Mouse (Mus musculus) MEL (cell line): ENCODE measurements around the gene Nfatc3. TPM values are rescaled to one million over a fixed set of nuclear protein-coding genes. Genes with fewer than 3 reads are reported as not detected.

Experiments used
- DNase-seq: peaks from one replicate; pipeline ENCODE4 v3.0.0; 2011; ENCODE audit warnings: low read depth, low spot score
- H3K27ac ChIP-seq: 2 replicates; pipeline ENCODE4 v1.5.1; 2012; ENCODE audit warnings: low read depth, mild to moderate bottlenecking, control low read depth, low read length, moderate library complexity; ENCODE audit not compliant: control insufficient read depth
- H3K27me3 ChIP-seq, 2 experiments: fragments of 150-350 bp in 1 of 2; sonication (generic) in 1 of 2; 2 replicates each; pipeline ENCODE4 v1.6.1; 2012; ENCODE audit warnings: low read length in 2 of 2, mild to moderate bottlenecking in 2 of 2, improper control_type of control experiment in 1 of 2, moderate library complexity in 1 of 2; ENCODE audit not compliant: insufficient read depth in 2 of 2, control insufficient read depth in 1 of 2
- H3K36me3 ChIP-seq, 2 experiments: 2 replicates each; pipeline ENCODE4 v1.6.1; 2012 to 2014; ENCODE audit warnings: low read length in 2 of 2, improper control_type of control experiment in 1 of 2, inconsistent platforms in 1 of 2, mild to moderate bottlenecking in 1 of 2; ENCODE audit not compliant: insufficient read depth in 2 of 2, control insufficient read depth in 1 of 2
- H3K4me1 ChIP-seq, 2 experiments: fragments of 150-350 bp in 1 of 2; sonication (generic) in 1 of 2; 2 replicates each; pipeline ENCODE4 v1.6.1; 2012; ENCODE audit warnings: low read length in 2 of 2, improper control_type of control experiment in 1 of 2, mild to moderate bottlenecking in 1 of 2; ENCODE audit not compliant: insufficient read depth in 2 of 2, control insufficient read depth in 1 of 2
- H3K4me3 ChIP-seq, 2 experiments: fragments of 150-350 bp in 1 of 2; sonication (generic) in 1 of 2; 2 replicates each; pipeline ENCODE4 v1.5.1; 2012; ENCODE audit warnings: low read depth in 2 of 2, low read length in 2 of 2, mild to moderate bottlenecking in 2 of 2, moderate library complexity in 2 of 2, control low read depth in 1 of 2, improper control_type of control experiment in 1 of 2; ENCODE audit not compliant: control insufficient read depth in 1 of 2, insufficient read depth in 1 of 2
- H3K79me2 ChIP-seq: 2 replicates; pipeline ENCODE4 v1.6.1; 2012; ENCODE audit warnings: mild to moderate bottlenecking, low read length, moderate library complexity; ENCODE audit not compliant: control insufficient read depth, poor library complexity, insufficient read depth
- H3K9ac ChIP-seq: 2 replicates; pipeline ENCODE4 v1.6.1; 2012; ENCODE audit warnings: low read depth, mild to moderate bottlenecking, control low read depth, low read length, moderate library complexity; ENCODE audit not compliant: control insufficient read depth, poor library complexity, severe bottlenecking
- H3K9me3 ChIP-seq: fragments of 150-350 bp; sonication (generic); replicated peaks from 2 replicates; pipeline ENCODE4 v1.6.1; 2012; ENCODE audit warnings: mild to moderate bottlenecking, low read length, improper control_type of control experiment, moderate library complexity; ENCODE audit not compliant: insufficient read depth
- CHD1 ChIP-seq: IDR thresholded peaks from 2 replicates; pipeline ENCODE4 v1.6.1; 2012; ENCODE audit warnings: low read depth, mild to moderate bottlenecking, inconsistent platforms, low read length, improper control_type of control experiment
- CHD2 ChIP-seq: IDR thresholded peaks from 2 replicates; pipeline ENCODE4 v1.6.1; 2011; ENCODE audit warnings: low read length, improper control_type of control experiment
- CTCF ChIP-seq, 3 experiments: IDR thresholded peaks in 2 of 3; conservative IDR thresholded peaks in 1 of 3; 2 replicates each; pipeline ENCODE4 v1.5.1; 2011 to 2012; ENCODE audit warnings: low read length in 3 of 3, low read depth in 2 of 3, mild to moderate bottlenecking in 2 of 3, improper control_type of control experiment in 1 of 3, inconsistent platforms in 1 of 3, mixed read lengths in 1 of 3, moderate library complexity in 1 of 3; ENCODE audit not compliant: control insufficient read depth in 1 of 3, insufficient read depth in 1 of 3, poor library complexity in 1 of 3, severe bottlenecking in 1 of 3
- ELF1 ChIP-seq: IDR thresholded peaks from 2 replicates; pipeline ENCODE4 v1.6.1; 2014; ENCODE audit warnings: low read depth, mild to moderate bottlenecking, inconsistent platforms, low read length, improper control_type of control experiment, moderate library complexity
- EP300 ChIP-seq, 2 experiments: IDR thresholded peaks; 2 replicates each; pipeline ENCODE4 v1.6.1; 2011; ENCODE audit warnings: improper control_type of control experiment in 2 of 2, low read length in 2 of 2, low read depth in 1 of 2, mild to moderate bottlenecking in 1 of 2
- ETS1 ChIP-seq: IDR thresholded peaks from 2 replicates; pipeline ENCODE4 v1.6.1; 2012; ENCODE audit warnings: low read depth, mild to moderate bottlenecking, inconsistent platforms, low read length, improper control_type of control experiment, moderate library complexity
- GATA1 ChIP-seq: IDR thresholded peaks from 2 replicates; pipeline ENCODE4 v1.6.1; 2011; ENCODE audit warnings: low read depth, low read length, improper control_type of control experiment
- MAFK ChIP-seq: IDR thresholded peaks from 2 replicates; pipeline ENCODE4 v1.6.1; 2011; ENCODE audit warnings: low read depth, mild to moderate bottlenecking, low read length, improper control_type of control experiment, borderline replicate concordance
- MAX ChIP-seq: IDR thresholded peaks from 2 replicates; pipeline ENCODE4 v1.6.1; 2011; ENCODE audit warnings: low read length, improper control_type of control experiment
- MAZ ChIP-seq: IDR thresholded peaks from 2 replicates; pipeline ENCODE4 v1.6.1; 2012; ENCODE audit warnings: low read depth, mild to moderate bottlenecking, inconsistent platforms, low read length, improper control_type of control experiment
- MXI1 ChIP-seq: IDR thresholded peaks from 2 replicates; pipeline ENCODE4 v1.6.1; 2011; ENCODE audit warnings: mild to moderate bottlenecking, low read depth, low read length, improper control_type of control experiment
- NRF1 ChIP-seq: IDR thresholded peaks from 2 replicates; pipeline ENCODE4 v1.6.1; 2014; ENCODE audit warnings: low read depth, mild to moderate bottlenecking, inconsistent platforms, low read length, improper control_type of control experiment, moderate library complexity; ENCODE audit not compliant: poor library complexity, insufficient read depth, severe bottlenecking
- RAD21 ChIP-seq: IDR thresholded peaks from 2 replicates; pipeline ENCODE4 v1.6.1; 2011; ENCODE audit warnings: mild to moderate bottlenecking, low read depth, low read length, improper control_type of control experiment
- RCOR1 ChIP-seq: IDR thresholded peaks from 2 replicates; pipeline ENCODE4 v1.6.1; 2012; ENCODE audit warnings: low read depth, mild to moderate bottlenecking, inconsistent platforms, low read length, improper control_type of control experiment
- TAL1 ChIP-seq: IDR thresholded peaks from 2 replicates; pipeline ENCODE4 v1.6.1; 2012; ENCODE audit warnings: mild to moderate bottlenecking, inconsistent platforms, low read length, moderate library complexity, mixed read lengths
- TBP ChIP-seq: IDR thresholded peaks from 2 replicates; pipeline ENCODE4 v1.8.0; 2011; ENCODE audit warnings: low read depth, low read length, improper control_type of control experiment
- TCF12 ChIP-seq: IDR thresholded peaks from 2 replicates; pipeline ENCODE4 v1.6.1; 2014; ENCODE audit warnings: low read depth, mild to moderate bottlenecking, inconsistent platforms, low read length, improper control_type of control experiment, moderate library complexity
- UBTF ChIP-seq: IDR thresholded peaks from 2 replicates; pipeline ENCODE4 v1.6.1; 2012; ENCODE audit warnings: low read depth, mild to moderate bottlenecking, inconsistent platforms, low read length, improper control_type of control experiment, moderate library complexity, borderline replicate concordance; ENCODE audit not compliant: insufficient read depth
- polyA plus RNA-seq, 2 experiments: library from polyadenylated mRNA; stranded (reverse) in 1 of 2; unstranded in 1 of 2; fragments of >175 nt in 1 of 2; fragments of >200 nt in 1 of 2; gene quantifications; 2 replicates each; pipeline versions ENCODE4 v1.2.1 to v1.2.4; 2012; ENCODE audit warnings: low replicate concordance in 2 of 2, low read depth in 1 of 2; ENCODE audit not compliant: insufficient read length in 2 of 2, insufficient read depth in 1 of 2, missing spikeins in 1 of 2
- total RNA-seq: library from RNA; depleted of rRNA; stranded (reverse); fragments of 300-350 nt; gene quantifications from 2 replicates; pipeline ENCODE4 v1.2.3, GENCODE M21; 2012

Gene Nfatc3
- total and polyA plus RNA-seq, 3 experiments = 14.4 to 59.3 (median 50.2) TPM

- peak in 1 of 3 experiments; percentile 21; a peak in 1 of 6 replicates for TF ChIP-seq CTCF (IDR thresholded peaks at IDR 0.05 in 2 of 3, conservative IDR thresholded peaks at IDR 0.05 in 1 of 3; ENCODE audit: control insufficient read depth in 1 of 3, insufficient read depth in 1 of 3, low read depth in 2 of 3, low read length in 3 of 3, poor library complexity in 1 of 3, severe bottlenecking in 1 of 3)
- no peak for TF ChIP-seq ELF1
- Histone ChIP-seq H3K9ac (peak overlapping the region; percentile 76), H3K27me3 (no peaks in the 10 kb centered on the region), H3K9me3 (no peaks in the 10 kb centered on the region), H3K79me2 (peaks cover 27% of the 10 kb centered on the region), H3K4me1 (peaks cover 9 to 26% of the 10 kb centered on the region in 2 experiments), H3K4me3 (peak overlapping the region; percentile 63 to 84), H3K36me3 (peaks cover 6 to 26% of the 10 kb centered on the region in 2 experiments), H3K27ac (no peak overlapping the region)
- no peak for DNase-seq
Measured at GRCm38 (mm10) chr8:106169934-106170480, 111.4 kb downstream of the Nfatc3 start.

- Histone ChIP-seq H3K4me3 (no peak overlapping the region), H3K27me3 (no peaks in the 10 kb centered on the region), H3K9me3 (no peaks in the 10 kb centered on the region), H3K9ac (no peak overlapping the region), H3K36me3 (peaks cover 7 to 38% of the 10 kb centered on the region in 2 experiments), H3K79me2 (peaks cover 33% of the 10 kb centered on the region), H3K4me1 (peaks cover 19 to 32% of the 10 kb centered on the region in 2 experiments), H3K27ac (no peak overlapping the region)
- TF ChIP-seq EP300 (IDR thresholded peaks at IDR 0.05; ENCODE audit: low read depth in 1 of 2, low read length in 2 of 2) (peak; percentile 60 to 69), RCOR1 (peak; percentile 89), NRF1 (no peak), GATA1 (peak; percentile 91), TAL1 (peak; percentile 11; the same call in 1 of the 2 replicates), RAD21 (no peak), MAX (no peak), TCF12 (peak; percentile 65), TBP (no peak), CHD1 (no peak), ETS1 (peak; percentile 43; the same call in 1 of the 2 replicates), UBTF (no peak)
- no peak for DNase-seq
Measured at GRCm38 (mm10) chr8:106173566-106173965, 114.9 kb downstream of the Nfatc3 start.

- H3K79me2 ChIP-seq = peaks cover 14% of the 10 kb centered on the region
- no peak overlapping the region for H3K9ac ChIP-seq
- TF ChIP-seq CHD2 = no peak
- no peak for TF ChIP-seq CTCF (IDR thresholded peaks at IDR 0.05 in 2 of 3, conservative IDR thresholded peaks at IDR 0.05 in 1 of 3; ENCODE audit: control insufficient read depth in 1 of 3, insufficient read depth in 1 of 3, low read depth in 2 of 3, low read length in 3 of 3, poor library complexity in 1 of 3, severe bottlenecking in 1 of 3)
- TF ChIP-seq MAFK = no peak
- no peak for TF ChIP-seq ELF1
- no peak for TF ChIP-seq MXI1
- no peak for TF ChIP-seq MAZ
- peaks cover 7 to 31% of the 10 kb centered on the region in 2 experiments for H3K36me3 ChIP-seq
- H3K9me3 ChIP-seq = no peaks in the 10 kb centered on the region
- H3K27me3 ChIP-seq = no peaks in the 10 kb centered on the region
- H3K27ac ChIP-seq = no peak overlapping the region
- no peak overlapping the region for H3K4me3 ChIP-seq
- peaks cover 19 to 25% of the 10 kb centered on the region in 2 experiments for H3K4me1 ChIP-seq
- no peak for DNase-seq
Measured at GRCm38 (mm10) chr8:106176891-106177290, 118.3 kb downstream of the Nfatc3 start.
